Mouse (Mus musculus) midbrain, postnatal 0 days (tissue): ENCODE data around the gene Mr1. TPM values are rescaled to one million over a fixed set of nuclear protein-coding genes. Genes with fewer than 3 reads are reported as not detected.

Experiments
- ATAC-seq: fragments of 200-750 bp; cut with Nextera tagmentation; 2 replicates; pipeline ENCODE4 v1.8.0; 2017; ENCODE audit warnings: moderate number of reproducible peaks, mild to moderate bottlenecking, moderate TSS enrichment, moderate library complexity; ENCODE audit not compliant: low FRiP score
- DNase-seq: peaks from one replicate; pipeline ENCODE4 v3.0.0-alpha.2; 2015; ENCODE audit warnings: low spot score
- H3K27ac ChIP-seq: fragments of 300-500 bp; sonication (generic); 2 replicates; pipeline ENCODE4 v1.5.1; 2014; ENCODE audit warnings: low read depth, mild to moderate bottlenecking, low read length, mixed read lengths
- H3K27me3 ChIP-seq: fragments of 300-500 bp; sonication (generic); 2 replicates; pipeline ENCODE4 v1.6.1; 2014; ENCODE audit warnings: low read length, control low read depth, mixed read lengths; ENCODE audit not compliant: insufficient read depth
- H3K36me3 ChIP-seq: fragments of 300-500 bp; sonication (generic); 2 replicates; pipeline ENCODE4 v1.6.1; 2014; ENCODE audit warnings: low read length, control low read depth, mixed read lengths; ENCODE audit not compliant: insufficient read depth
- H3K4me1 ChIP-seq: fragments of 300-500 bp; sonication (generic); 2 replicates; pipeline ENCODE4 v1.6.1; 2014; ENCODE audit warnings: mild to moderate bottlenecking, control low read depth, antibody characterized with exemption, low read length, mixed read lengths; ENCODE audit not compliant: insufficient read depth
- H3K4me2 ChIP-seq: fragments of 300-500 bp; sonication (generic); 2 replicates; pipeline ENCODE4 v1.6.1; 2014; ENCODE audit warnings: low read depth, mild to moderate bottlenecking, low read length, mixed read lengths; ENCODE audit not compliant: poor library complexity, severe bottlenecking
- H3K4me3 ChIP-seq: fragments of 300-500 bp; sonication (generic); 2 replicates; pipeline ENCODE4 v1.5.1; 2014; ENCODE audit warnings: low read depth, mild to moderate bottlenecking, low read length, moderate library complexity
- H3K9ac ChIP-seq: fragments of 300-500 bp; sonication (generic); replicated peaks from 2 replicates; pipeline ENCODE4 v1.6.1; 2014; ENCODE audit warnings: mild to moderate bottlenecking, low read length, moderate library complexity, mixed read lengths; ENCODE audit not compliant: poor library complexity, severe bottlenecking
- H3K9me3 ChIP-seq: fragments of 300-500 bp; sonication (generic); 2 replicates; pipeline ENCODE4 v1.6.1; 2016; ENCODE audit warnings: low read length, control low read depth
- CTCF ChIP-seq: IDR thresholded peaks from 2 replicates; pipeline ENCODE4 v1.5.1; 2016; ENCODE audit warnings: antibody characterized with exemption, mild to moderate bottlenecking
- WGBS: fragments of 180-500 bp; shearing (Covaris S2); extraction: QIAGEN DNeasy Blood & Tissue Kit; methylation state at CpG from one replicate; pipeline ENCODE4 v1.1.7; 2014; 5-methylcytosine and 5-hydroxymethylcytosine counted together
- polyA plus RNA-seq: library from polyadenylated mRNA; unstranded; fragments of >200 nt; fragmentation: Nextera tagmentation; extraction: Ambion mirVana; gene quantifications from 2 replicates; pipeline ENCODE4 v1.2.1, GENCODE M21; 2015
- total RNA-seq: library from RNA; depleted of rRNA; stranded (reverse); fragments of >200 nt; gene quantifications from 2 replicates; pipeline ENCODE4 v1.2.3, GENCODE M21; 2014; rRNA removed

Mr1 gene
- total and polyA plus RNA-seq, 2 experiments from 2014 or later: 1.8 to 2.9 TPM

GRCm38 (mm10) chr1:155084839-155085238, 61.8 kb downstream of the Mr1 start:
- H3K4me1 ChIP-seq: peaks cover 15% of the 10 kb centered on the region

GRCm38 (mm10) chr1:155083271-155084265, 63.0 kb downstream of the Mr1 start:
- peaks cover 15% of the 10 kb centered on the region for H3K4me1 ChIP-seq
- 1% methylated on average over 41 of the region's 77 CpGs for WGBS
- peak overlapping the region; percentile 91 for H3K27ac ChIP-seq

More at GRCm38 (mm10) chr1:155084839-155085238, 61.8 kb downstream of the Mr1 start:
- DNase-seq (no peak), ATAC-seq (no peak)
- H3K4me3 ChIP-seq: no peak overlapping the region
- no peaks in the 10 kb centered on the region for H3K9me3 ChIP-seq
- H3K9ac ChIP-seq: no peak overlapping the region
- no peak overlapping the region for H3K27ac ChIP-seq
- no peak for TF ChIP-seq CTCF
- 49% methylated on average over 8 of the region's 8 CpGs for WGBS
- no peaks in the 10 kb centered on the region for H3K27me3 ChIP-seq
- H3K4me2 ChIP-seq: no peak overlapping the region
- no peaks in the 10 kb centered on the region for H3K36me3 ChIP-seq

GRCm38 (mm10) chr1:155082965-155083268, 63.7 kb downstream of the Mr1 start:
- H3K36me3 ChIP-seq: no peaks in the 10 kb centered on the region
- DNase-seq: peak; percentile 76
- TF ChIP-seq CTCF: no peak
- peak overlapping the region; percentile 44 for H3K4me3 ChIP-seq
- ATAC-seq: peak; percentile 53
- peak overlapping the region; percentile 83 for H3K9ac ChIP-seq
- H3K9me3 ChIP-seq: no peaks in the 10 kb centered on the region
- H3K4me2 ChIP-seq: peak overlapping the region; percentile 82
- no peaks in the 10 kb centered on the region for H3K27me3 ChIP-seq
- H3K27ac ChIP-seq: peak overlapping the region; percentile 91
- no CpG with 5 or more reads among the region's 18 CpGs for WGBS
- peaks cover 15% of the 10 kb centered on the region for H3K4me1 ChIP-seq

More at GRCm38 (mm10) chr1:155083271-155084265, 63.0 kb downstream of the Mr1 start:
- Histone ChIP-seq H3K4me3 (peak overlapping the region; percentile 44), H3K36me3 (no peaks in the 10 kb centered on the region), H3K4me2 (peak overlapping the region; percentile 82), H3K9me3 (no peaks in the 10 kb centered on the region), H3K27me3 (no peaks in the 10 kb centered on the region), H3K9ac (peak overlapping the region; percentile 83)
- DNase-seq (peak; percentile 92), ATAC-seq (peak; percentile 91)
- no peak for TF ChIP-seq CTCF

DNA sequence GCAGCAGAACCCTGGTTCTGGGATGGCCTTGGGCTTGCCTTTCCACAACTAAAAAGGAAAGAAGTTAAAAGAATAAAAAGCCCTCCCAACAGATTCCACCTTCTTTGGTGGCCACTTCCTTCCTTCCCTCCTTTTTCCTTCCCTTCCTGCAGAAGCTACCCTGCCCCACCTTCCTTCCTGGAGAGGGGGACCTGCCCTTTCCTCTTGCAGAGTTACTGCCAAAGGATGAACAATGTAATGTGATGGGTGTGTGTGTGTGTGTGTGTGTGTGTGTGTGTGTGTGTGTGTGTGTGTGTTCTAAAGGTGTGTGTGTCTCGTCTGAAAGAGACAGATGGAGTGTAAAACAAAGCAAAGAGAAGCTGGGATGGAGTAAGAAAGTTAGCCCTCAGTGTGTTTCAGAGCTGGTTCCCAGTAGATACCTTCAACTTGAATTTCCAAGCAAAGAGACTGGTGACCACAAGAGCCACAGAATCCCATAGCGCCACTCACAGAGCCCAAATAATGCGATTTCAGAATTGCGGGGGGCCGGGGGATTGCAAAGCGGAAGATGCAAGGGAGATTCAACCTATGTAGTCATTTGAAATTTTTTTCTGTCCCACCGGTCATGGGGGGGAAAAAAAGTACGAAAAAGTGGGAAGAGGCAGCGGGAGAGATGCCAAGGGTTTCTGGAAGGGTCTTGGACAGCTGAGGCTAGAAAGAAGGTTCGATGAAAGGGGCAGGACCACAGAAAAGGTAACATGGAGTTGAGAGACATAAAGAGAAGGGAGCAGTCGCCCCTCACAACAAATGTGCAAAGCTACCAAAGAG, 64.3 kb downstream of the Mr1 start:
- DNase-seq (no peak), ATAC-seq (no peak)
- H3K9me3 ChIP-seq: no peaks in the 10 kb centered on the region
- peaks cover 15% of the 10 kb centered on the region for H3K4me1 ChIP-seq
- no peak for TF ChIP-seq CTCF
- 5% methylated on average over 11 of the region's 11 CpGs for WGBS
- peak overlapping the region; percentile 82 for H3K4me2 ChIP-seq
- no peaks in the 10 kb centered on the region for H3K36me3 ChIP-seq
- peak overlapping the region; percentile 44 for H3K4me3 ChIP-seq
- H3K27ac ChIP-seq: peak overlapping the region; percentile 91
- H3K27me3 ChIP-seq: no peaks in the 10 kb centered on the region
- H3K9ac ChIP-seq: peak overlapping the region; percentile 83

- Histone ChIP-seq H3K4me2 (no peak overlapping the region), H3K36me3 (no peaks in the 10 kb centered on the region), H3K27ac (no peak overlapping the region), H3K4me3 (no peak overlapping the region), H3K27me3 (no peaks in the 10 kb centered on the region), H3K9me3 (no peaks in the 10 kb centered on the region), H3K4me1 (peaks cover 19% of the 10 kb centered on the region), H3K9ac (0 out of 2 replicates have a peak overlapping the region, but pooled peaks have one; percentile 2)
- peak; percentile 47 for DNase-seq
- no peak for ATAC-seq
- TF ChIP-seq CTCF: no peak
- WGBS: 76% methylated on average over 2 of the region's 3 CpGs
Observed at GRCm38 (mm10) chr1:155077675-155078074, 68.9 kb downstream of the Mr1 start.

Other genes starting within 250 kb of the Mr1 start
- 30.1 and 44.2 TPM in 2 replicates for gene Ier5, start 47.2 kb downstream of the Mr1 start, total RNA-seq
- gene Ier5, start 47.2 kb downstream of the Mr1 start, polyA plus RNA-seq: 3.9 and 4.0 TPM in 2 replicates
- gene Stx6, start 11.9 kb upstream of the Mr1 start, total RNA-seq: 86.8 and 114 TPM in 2 replicates
- gene Stx6, start 11.9 kb upstream of the Mr1 start, polyA plus RNA-seq: 75.3 and 81.8 TPM in 2 replicates
- gene BC034090, start 97.6 kb upstream of the Mr1 start, total RNA-seq: 7.3 and 11.2 TPM in 2 replicates
- gene BC034090, start 97.6 kb upstream of the Mr1 start, polyA plus RNA-seq: 1.9 TPM in 2 replicates